Mouse (Mus musculus): ENCODE measurements at regions not wholly inside any gene's neighbourhood (a gene's known extent, or its start where the extent isn't known, plus 50 kb on each side); places are given as distances from the start of the nearest gene placed in this dataset.

GRCm38 (mm10) chr4:142837636-142838035 lies 375.2 kb downstream of the Prdm2 start:
- no peak for DNase-seq (ENCODE audit: extremely low read depth)
- in situ Hi-C loops (cut with MboI; ENCODE audit: low pct_ligation_motif_present, low pct_unique_long_range_greater_than_20kb, low sequenced_read_pairs) (no loop called here), dilution Hi-C loops (cut with MboI; ENCODE audit: extremely low pct_ligation_motif_present, extremely low pct_unique_long_range_greater_than_20kb, low sequenced_read_pairs) (no loop called here)
- no peaks in the 10 kb centered on the region for H3K79me2 ChIP-seq (replicated peaks; ENCODE audit: control insufficient read depth, extremely low read depth, insufficient read depth, poor library complexity, severe bottlenecking)
- H3K27ac ChIP-seq (ENCODE audit: insufficient read depth, low read depth), result no peak overlapping the region
- TF ChIP-seq HCFC1 (IDR thresholded peaks at IDR 0.05; ENCODE audit: low read depth, low read length) (no peak), JUN (IDR thresholded peaks at IDR 0.05; ENCODE audit: insufficient read depth, low read depth, low read length) (no peak)
- no peaks in the 10 kb centered on the region for H3K27me3 ChIP-seq (replicated peaks)
- no peak overlapping the region for H3K9ac ChIP-seq (ENCODE audit: insufficient read depth, low read depth)
- H3K4me3 ChIP-seq (replicated peaks in 1 of 3; ENCODE audit: low read depth in 2 of 3, low read length in 2 of 3, poor library complexity in 1 of 3), result no peak overlapping the region
- peaks cover 81% of the 10 kb centered on the region for H3K9me3 ChIP-seq (replicated peaks; ENCODE audit: low read length)
- H3K36me3 ChIP-seq (replicated peaks in 1 of 2; ENCODE audit: control insufficient read depth in 1 of 2, insufficient read depth in 1 of 2, low read length in 1 of 2), result no peaks in the 10 kb centered on the region
- H3K4me1 ChIP-seq (ENCODE audit: control insufficient read depth in 1 of 2, insufficient read depth in 2 of 2), result no peaks in the 10 kb centered on the region
- no peak overlapping the region for H3K4me2 ChIP-seq (ENCODE audit: insufficient read depth, low read depth, poor library complexity, severe bottlenecking)

GRCm38 (mm10) chr4:142829711-142830110 lies 383.1 kb downstream of the Prdm2 start:
- Histone ChIP-seq H3K36me3 (replicated peaks in 1 of 2; ENCODE audit: control insufficient read depth in 1 of 2, insufficient read depth in 1 of 2, low read length in 1 of 2) (no peaks in the 10 kb centered on the region), H3K4me2 (ENCODE audit: insufficient read depth, low read depth, poor library complexity, severe bottlenecking) (no peak overlapping the region), H3K27ac (ENCODE audit: insufficient read depth, low read depth) (no peak overlapping the region), H3K4me3 (replicated peaks in 1 of 3; ENCODE audit: low read depth in 2 of 3, low read length in 2 of 3, poor library complexity in 1 of 3) (no peak overlapping the region), H3K9ac (ENCODE audit: insufficient read depth, low read depth) (no peak overlapping the region), H3K4me1 (ENCODE audit: control insufficient read depth in 1 of 2, insufficient read depth in 2 of 2) (no peaks in the 10 kb centered on the region), H3K9me3 (replicated peaks; ENCODE audit: low read length) (peaks cover 76% of the 10 kb centered on the region), H3K27me3 (replicated peaks) (no peaks in the 10 kb centered on the region), H3K79me2 (replicated peaks; ENCODE audit: control insufficient read depth, extremely low read depth, insufficient read depth, poor library complexity, severe bottlenecking) (no peaks in the 10 kb centered on the region)
- no peak for DNase-seq (ENCODE audit: extremely low read depth)
- dilution Hi-C loops (cut with MboI; ENCODE audit: extremely low pct_ligation_motif_present, extremely low pct_unique_long_range_greater_than_20kb, low sequenced_read_pairs), result no loop called here
- TF ChIP-seq CHD1 (IDR thresholded peaks at IDR 0.05; ENCODE audit: low read depth, low read length) (no peak), JUN (IDR thresholded peaks at IDR 0.05; ENCODE audit: insufficient read depth, low read depth, low read length) (no peak), USF1 (IDR thresholded peaks at IDR 0.05; ENCODE audit: low read depth, low read length) (no peak), ZNF384 (IDR thresholded peaks at IDR 0.05; ENCODE audit: low read depth, low read length) (no peak), TCF12 (IDR thresholded peaks at IDR 0.05; ENCODE audit: low read depth, low read length) (no peak), JUND (conservative IDR thresholded peaks at IDR 0.05; ENCODE audit: low read depth, low read length) (no peak), SIN3A (IDR thresholded peaks at IDR 0.05; ENCODE audit: low read length) (no peak), NRF1 (IDR thresholded peaks at IDR 0.05; ENCODE audit: low read depth, low read length) (no peak), RCOR1 (conservative IDR thresholded peaks at IDR 0.05; ENCODE audit: low read depth, low read length) (no peak), UBTF (IDR thresholded peaks at IDR 0.05; ENCODE audit: low read depth, low read length) (no peak), RAD21 (IDR thresholded peaks at IDR 0.05; ENCODE audit: low read depth, low read length) (no peak), KAT2A (IDR thresholded peaks at IDR 0.05; ENCODE audit: insufficient replicate concordance, low read length) (no peak)
- in situ Hi-C loops (cut with MboI; ENCODE audit: low pct_ligation_motif_present, low pct_unique_long_range_greater_than_20kb, low sequenced_read_pairs), result no loop called here

DNA sequence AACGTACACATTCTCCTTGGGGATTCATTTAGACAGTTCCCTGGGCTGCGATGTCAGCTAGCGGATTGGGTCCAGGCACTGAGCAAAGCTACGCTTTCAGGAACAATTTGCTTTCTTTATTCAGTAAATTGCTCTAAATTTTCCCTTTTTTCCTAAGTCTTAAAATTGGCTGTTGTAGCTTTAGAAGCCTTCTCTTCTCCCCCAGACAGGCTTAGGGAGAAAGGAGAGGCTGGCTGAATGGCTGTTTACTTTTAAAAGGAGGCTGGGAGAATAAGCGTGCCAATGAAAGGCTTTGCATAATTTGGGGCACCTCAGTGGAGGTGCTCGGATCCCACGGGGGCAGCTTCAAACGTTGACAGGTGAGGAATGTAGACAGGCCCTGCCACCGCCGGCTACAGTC lies 383.8 kb downstream of the Prdm2 start:
- in situ Hi-C loops (cut with MboI; ENCODE audit: low pct_ligation_motif_present, low pct_unique_long_range_greater_than_20kb, low sequenced_read_pairs), result no loop called here
- TF ChIP-seq MAZ (IDR thresholded peaks at IDR 0.05; ENCODE audit: low read depth, low read length) (no peak), GABPA (IDR thresholded peaks at IDR 0.05; ENCODE audit: insufficient replicate concordance, low read depth, low read length) (no peak), CHD2 (IDR thresholded peaks at IDR 0.05; ENCODE audit: low read length) (no peak), SMC3 (IDR thresholded peaks at IDR 0.05; ENCODE audit: low read depth, low read length) (no peak), JUND (conservative IDR thresholded peaks at IDR 0.05; ENCODE audit: low read depth, low read length) (no peak), RAD21 (IDR thresholded peaks at IDR 0.05; ENCODE audit: low read depth, low read length) (no peak), MEF2A (IDR thresholded peaks at IDR 0.05; ENCODE audit: borderline replicate concordance, low read depth, low read length) (no peak), IRF4 (IDR thresholded peaks at IDR 0.05; ENCODE audit: low read depth, low read length) (no peak), BHLHE40 (IDR thresholded peaks at IDR 0.05; ENCODE audit: low read depth, low read length) (no peak), ELF1 (IDR thresholded peaks at IDR 0.05; ENCODE audit: low read depth, low read length) (no peak), CTCF (conservative IDR thresholded peaks at IDR 0.05 in 1 of 2, IDR thresholded peaks at IDR 0.05 in 1 of 2; ENCODE audit: low read depth in 2 of 2, low read length in 2 of 2) (no peak), MYC (IDR thresholded peaks at IDR 0.05; ENCODE audit: low read depth, low read length) (no peak), SIN3A (IDR thresholded peaks at IDR 0.05; ENCODE audit: low read length) (no peak), NELFE (IDR thresholded peaks at IDR 0.05; ENCODE audit: low read depth, low read length) (no peak), E2F4 (IDR thresholded peaks at IDR 0.05; ENCODE audit: insufficient replicate concordance, low read depth, low read length) (no peak), MXI1 (IDR thresholded peaks at IDR 0.05; ENCODE audit: low read depth, low read length) (no peak), ZC3H11A (IDR thresholded peaks at IDR 0.05; ENCODE audit: low read depth, low read length) (no peak)

More for the DNA sequence above, 383.8 kb downstream of the Prdm2 start:
- Histone ChIP-seq H3K9ac (ENCODE audit: insufficient read depth, low read depth) (no peak overlapping the region), H3K27me3 (replicated peaks) (no peaks in the 10 kb centered on the region), H3K36me3 (replicated peaks in 1 of 2; ENCODE audit: control insufficient read depth in 1 of 2, insufficient read depth in 1 of 2, low read length in 1 of 2) (no peaks in the 10 kb centered on the region), H3K4me3 (replicated peaks in 1 of 3; ENCODE audit: low read depth in 2 of 3, low read length in 2 of 3, poor library complexity in 1 of 3) (no peak overlapping the region), H3K27ac (ENCODE audit: insufficient read depth, low read depth) (no peak overlapping the region), H3K4me1 (ENCODE audit: control insufficient read depth in 1 of 2, insufficient read depth in 2 of 2) (no peaks in the 10 kb centered on the region), H3K9me3 (replicated peaks; ENCODE audit: low read length) (peaks cover 73% of the 10 kb centered on the region), H3K79me2 (replicated peaks; ENCODE audit: control insufficient read depth, extremely low read depth, insufficient read depth, poor library complexity, severe bottlenecking) (no peaks in the 10 kb centered on the region), H3K4me2 (ENCODE audit: insufficient read depth, low read depth, poor library complexity, severe bottlenecking) (no peak overlapping the region)
- DNase-seq (ENCODE audit: extremely low read depth), result no peak
- dilution Hi-C loops (cut with MboI; ENCODE audit: extremely low pct_ligation_motif_present, extremely low pct_unique_long_range_greater_than_20kb, low sequenced_read_pairs), result no loop called here

All from CH12.LX (cell line).